ENCODE assay signal across 8 mouse cellular contexts in genomic region chr14:6756384-6757230, GRCm38 (mm10). TPM values are rescaled to one million over a fixed set of nuclear protein-coding genes. Genes with fewer than 3 reads are reported as not detected.
DNase-seq lines count a peak whose midpoint lies in the region; ATAC-seq and TF ChIP-seq lines count a peak whose summit lies in the region.
"Not testable (repeated sequence)": the region's sequence is repeated elsewhere in the genome, so short reads cannot be mapped to it uniquely, and the experiment has no call there.
"Had no signal": no experiment of that assay in that cellular context is flagged by ENCODE, and none has a peak within 500 bp of the region (broad histone marks: within the 10 kb centered on the region; RNA-seq: fewer than 3 reads in every experiment).

No protein-coding gene starts in this region.

- DNase-seq in cerebellum, adult 2 months = peak; percentile 8 to 20
- DNase-seq in liver, embryonic 13.5 days; midbrain, postnatal 0 days (ENCODE audit: low spot score): not testable (repeated sequence)

- H3K27me3 ChIP-seq in cerebellum, adult 2 months (ENCODE audit: control insufficient read depth, insufficient read depth, low read length); forebrain, embryonic 15.5 days; heart, embryonic 16.5 days (ENCODE audit: control insufficient read depth, insufficient read depth, low read length); kidney, embryonic 15.5 days; liver, embryonic 13.5 days; midbrain, postnatal 0 days (ENCODE audit: insufficient read depth, low read length); stomach, embryonic 16.5 days (ENCODE audit: control insufficient read depth, insufficient read depth, low read length): not testable (repeated sequence)

- not testable (repeated sequence) for H3K36me3 ChIP-seq in forebrain, embryonic 15.5 days; heart, embryonic 16.5 days (ENCODE audit: control insufficient read depth, insufficient read depth); kidney, embryonic 15.5 days; liver, embryonic 13.5 days; midbrain, postnatal 0 days (ENCODE audit: insufficient read depth, low read length); stomach, embryonic 16.5 days (ENCODE audit: control insufficient read depth, insufficient read depth, low read length)

- WGBS in cerebellum, adult 2 months = under 1% methylated on average over 27 of the region's 67 CpGs
- WGBS in forebrain, embryonic 15.5 days = 5% methylated on average over 21 of the region's 67 CpGs
- WGBS in heart, embryonic 16.5 days = 0% methylated on average over 31 of the region's 67 CpGs
- WGBS in kidney, embryonic 15.5 days = under 1% methylated on average over 45 of the region's 67 CpGs
- WGBS in liver, embryonic 13.5 days (ENCODE audit: insufficient replicate concordance) = 4% methylated on average over 27 of the region's 67 CpGs
- 0% methylated on average over 11 of the region's 67 CpGs for WGBS in midbrain, postnatal 0 days
- WGBS in stomach, embryonic 16.5 days = 0% methylated on average over 26 of the region's 67 CpGs

- not testable (repeated sequence) for H3K9me3 ChIP-seq in forebrain, embryonic 15.5 days; heart, embryonic 16.5 days (replicated peaks; ENCODE audit: control insufficient read depth, low read length); kidney, embryonic 15.5 days (replicated peaks); liver, embryonic 13.5 days (replicated peaks); midbrain, postnatal 0 days (ENCODE audit: low read length); stomach, embryonic 16.5 days (replicated peaks; ENCODE audit: control insufficient read depth, low read length)

- not testable (repeated sequence) for ATAC-seq in forebrain, embryonic 15.5 days (replicated peaks); heart, embryonic 16.5 days (replicated peaks; ENCODE audit: extremely low read depth, insufficient read depth, low FRiP score); kidney, embryonic 15.5 days (replicated peaks; ENCODE audit: low FRiP score); liver, embryonic 13.5 days (ENCODE audit: low read depth); midbrain, postnatal 0 days (ENCODE audit: low FRiP score); stomach, embryonic 16.5 days (ENCODE audit: insufficient read depth, low FRiP score)

- H3K4me3 ChIP-seq in cerebellum, adult 2 months (replicated peaks; ENCODE audit: insufficient read depth, low read depth, low read length) = not testable (repeated sequence)
- peak overlapping the region; percentile 47 for H3K4me3 ChIP-seq in forebrain, embryonic 15.5 days
- H3K4me3 ChIP-seq in heart, embryonic 16.5 days (ENCODE audit: low read length) = peak overlapping the region; percentile 47
- peak overlapping the region; percentile 48 for H3K4me3 ChIP-seq in kidney, embryonic 15.5 days (replicated peaks)
- peak overlapping the region; percentile 29 for H3K4me3 ChIP-seq in liver, embryonic 13.5 days (replicated peaks)
- peak overlapping the region; percentile 38 for H3K4me3 ChIP-seq in midbrain, postnatal 0 days (ENCODE audit: low read depth, low read length)
- peak overlapping the region; percentile 37 for H3K4me3 ChIP-seq in stomach, embryonic 16.5 days (replicated peaks; ENCODE audit: low read length)

- not testable (repeated sequence) for TF ChIP-seq CTCF in cerebellum, adult 2 months (IDR thresholded peaks at IDR 0.05; ENCODE audit: borderline replicate concordance, insufficient read depth, low read depth, low read length); midbrain, postnatal 0 days (IDR thresholded peaks at IDR 0.05)

- H3K4me1 ChIP-seq in cerebellum, adult 2 months (ENCODE audit: control insufficient read depth, insufficient read depth, low read length); forebrain, embryonic 15.5 days; heart, embryonic 16.5 days (ENCODE audit: control insufficient read depth, insufficient read depth, low read length); kidney, embryonic 15.5 days; liver, embryonic 13.5 days (replicated peaks); midbrain, postnatal 0 days (ENCODE audit: insufficient read depth, low read length); stomach, embryonic 16.5 days (ENCODE audit: control insufficient read depth, insufficient read depth, low read length): not testable (repeated sequence)

- H3K27ac ChIP-seq in cerebellum, adult 2 months (ENCODE audit: insufficient read depth, low read length); heart, embryonic 16.5 days (ENCODE audit: low read length); kidney, embryonic 15.5 days; liver, embryonic 13.5 days; midbrain, postnatal 0 days (ENCODE audit: low read depth, low read length); stomach, embryonic 16.5 days (ENCODE audit: low read length): not testable (repeated sequence)
- H3K27ac ChIP-seq in forebrain, embryonic 15.5 days (replicated peaks) = 0 out of 2 replicates have a peak overlapping the region, but pooled peaks have one; percentile 27

- H3K9ac ChIP-seq in forebrain, embryonic 15.5 days (replicated peaks) = peak overlapping the region; percentile 41; the same call in 1 of the 2 replicates
- H3K9ac ChIP-seq in heart, embryonic 16.5 days (ENCODE audit: low read length) = peak overlapping the region; percentile 50
- H3K9ac ChIP-seq in kidney, embryonic 15.5 days = peak overlapping the region; percentile 47; the same call in 1 of the 2 replicates
- H3K9ac ChIP-seq in liver, embryonic 13.5 days = not testable (repeated sequence)
- 0 out of 2 replicates have a peak overlapping the region, but pooled peaks have one; percentile 36 for H3K9ac ChIP-seq in midbrain, postnatal 0 days (replicated peaks; ENCODE audit: low read length, poor library complexity, severe bottlenecking)
- H3K9ac ChIP-seq in stomach, embryonic 16.5 days (ENCODE audit: low read length) = peak overlapping the region; percentile 39; the same call in 1 of the 2 replicates

- H3K4me2 ChIP-seq in forebrain, embryonic 15.5 days (replicated peaks) = peak overlapping the region; percentile 48
- peak overlapping the region; percentile 57 for H3K4me2 ChIP-seq in heart, embryonic 16.5 days (ENCODE audit: low read depth, low read length)
- H3K4me2 ChIP-seq in kidney, embryonic 15.5 days = peak overlapping the region; percentile 58
- H3K4me2 ChIP-seq in liver, embryonic 13.5 days = peak overlapping the region; percentile 45
- H3K4me2 ChIP-seq in midbrain, postnatal 0 days (ENCODE audit: low read depth, low read length, poor library complexity, severe bottlenecking) = peak overlapping the region; percentile 29; the same call in 1 of the 2 replicates
- peak overlapping the region; percentile 39; the same call in 1 of the 2 replicates for H3K4me2 ChIP-seq in stomach, embryonic 16.5 days (ENCODE audit: low read depth, low read length)

- TF ChIP-seq POLR2A in cerebellum, adult 2 months (IDR thresholded peaks at IDR 0.05; ENCODE audit: borderline replicate concordance, insufficient read depth, low read length) = not testable (repeated sequence)

RNA-seq across cellular contexts. Expression of gene Gm3636, which starts 14.5 kb away (rescaled TPM):
- 6.8 and 7.3 TPM in 2 replicates for polyA plus RNA-seq in cerebellum, adult 2 months (2012; rRNA removed)
- polyA plus RNA-seq in forebrain, embryonic 15.5 days (2015; fragmentation: Nextera tagmentation; extraction: Ambion mirVana) = 9.8 and 11.7 TPM in 2 replicates
- 6.1 and 10.1 TPM in 2 replicates for polyA plus RNA-seq in heart, embryonic 16.5 days (2015; fragmentation: Nextera tagmentation; extraction: Ambion mirVana)
- polyA plus RNA-seq in kidney, embryonic 15.5 days (2015; fragmentation: Nextera tagmentation; extraction: Ambion mirVana) = 2.9 and 3.2 TPM in 2 replicates
- 0.13 and 0.24 TPM in 2 replicates for polyA plus RNA-seq in liver, embryonic 13.5 days (2015; fragmentation: Nextera tagmentation; extraction: Ambion mirVana)
- 8.5 and 9.0 TPM in 2 replicates for total RNA-seq in midbrain, postnatal 0 days (2014; rRNA removed)
- 14.9 and 19.0 TPM in 2 replicates for polyA plus RNA-seq in midbrain, postnatal 0 days (2015; fragmentation: Nextera tagmentation; extraction: Ambion mirVana)
- polyA plus RNA-seq in stomach, embryonic 16.5 days (2015; fragmentation: Nextera tagmentation; extraction: Ambion mirVana) = 2.5 and 3.4 TPM in 2 replicates

RNA-seq across cellular contexts. Expression of gene Gm8362, which starts 17.6 kb away (rescaled TPM):
- polyA plus RNA-seq in cerebellum, adult 2 months (2012; rRNA removed) = not detected in 2 replicates
- polyA plus RNA-seq in forebrain, embryonic 15.5 days (2015; fragmentation: Nextera tagmentation; extraction: Ambion mirVana) = not detected in 2 replicates
- polyA plus RNA-seq in heart, embryonic 16.5 days (2015; fragmentation: Nextera tagmentation; extraction: Ambion mirVana) = not detected in 2 replicates
- polyA plus RNA-seq in kidney, embryonic 15.5 days (2015; fragmentation: Nextera tagmentation; extraction: Ambion mirVana) = not detected in 2 replicates
- polyA plus RNA-seq in liver, embryonic 13.5 days (2015; fragmentation: Nextera tagmentation; extraction: Ambion mirVana) = not detected in 2 replicates
- not detected in 2 replicates for total RNA-seq in midbrain, postnatal 0 days (2014; rRNA removed)
- not detected in 2 replicates for polyA plus RNA-seq in midbrain, postnatal 0 days (2015; fragmentation: Nextera tagmentation; extraction: Ambion mirVana)
- not detected in 2 replicates for polyA plus RNA-seq in stomach, embryonic 16.5 days (2015; fragmentation: Nextera tagmentation; extraction: Ambion mirVana)
- total RNA-seq: adrenal gland, postnatal 14 days had no signal

RNA-seq across cellular contexts. Expression of gene Gm8050, which starts 36.6 kb away (rescaled TPM):
- not detected in 2 replicates for polyA plus RNA-seq in cerebellum, adult 2 months (2012; rRNA removed)
- not detected in 2 replicates for polyA plus RNA-seq in forebrain, embryonic 15.5 days (2015; fragmentation: Nextera tagmentation; extraction: Ambion mirVana)
- polyA plus RNA-seq in heart, embryonic 16.5 days (2015; fragmentation: Nextera tagmentation; extraction: Ambion mirVana) = not detected in 2 replicates
- 0.13 TPM in 1 of 2 replicates, not detected in the other for polyA plus RNA-seq in kidney, embryonic 15.5 days (2015; fragmentation: Nextera tagmentation; extraction: Ambion mirVana)
- not detected in 2 replicates for polyA plus RNA-seq in liver, embryonic 13.5 days (2015; fragmentation: Nextera tagmentation; extraction: Ambion mirVana)
- total RNA-seq in midbrain, postnatal 0 days (2014; rRNA removed) = not detected in 2 replicates
- not detected in 2 replicates for polyA plus RNA-seq in midbrain, postnatal 0 days (2015; fragmentation: Nextera tagmentation; extraction: Ambion mirVana)
- not detected in 2 replicates for polyA plus RNA-seq in stomach, embryonic 16.5 days (2015; fragmentation: Nextera tagmentation; extraction: Ambion mirVana)
- total RNA-seq: adrenal gland, postnatal 14 days had no signal
